Mouse (Mus musculus): Measurements from ENCODE around the gene Myh7. TPM values are rescaled to one million over a fixed set of nuclear protein-coding genes. Genes with fewer than 3 reads are reported as not detected.
"Not testable (repeated sequence)": the region's sequence is repeated elsewhere in the genome, so short reads cannot be mapped to it uniquely, and the experiment has no call there.

Gene Myh7
- total RNA-seq, 2 experiments from 2014 or later = 20.1 to 22.2 TPM

DNA sequence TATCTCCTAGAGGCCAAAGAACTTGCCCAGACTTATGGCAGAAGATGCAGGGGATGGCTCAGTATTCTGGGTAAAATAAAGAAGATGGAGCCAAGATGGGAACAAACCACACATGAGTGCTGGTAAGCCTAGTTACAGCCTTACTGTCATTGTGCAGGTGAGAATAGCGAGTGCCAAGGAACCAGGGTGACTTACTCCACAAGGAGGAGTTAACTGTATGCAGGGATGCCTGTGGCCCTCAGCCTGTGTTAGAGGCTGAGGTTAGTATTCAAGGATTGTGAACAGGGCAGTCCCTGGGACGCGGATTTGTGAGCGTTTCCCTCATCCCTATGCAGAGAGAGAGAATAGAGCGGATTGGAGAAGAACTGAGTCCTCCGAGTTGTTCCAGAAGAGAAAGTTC lies 42.8 kb downstream of the Myh7 start:
- intact Hi-C loops (cut with DNase I) = no loop called here
- no peak for DNase-seq (ENCODE audit: low spot score in 2 of 2)

DNA sequence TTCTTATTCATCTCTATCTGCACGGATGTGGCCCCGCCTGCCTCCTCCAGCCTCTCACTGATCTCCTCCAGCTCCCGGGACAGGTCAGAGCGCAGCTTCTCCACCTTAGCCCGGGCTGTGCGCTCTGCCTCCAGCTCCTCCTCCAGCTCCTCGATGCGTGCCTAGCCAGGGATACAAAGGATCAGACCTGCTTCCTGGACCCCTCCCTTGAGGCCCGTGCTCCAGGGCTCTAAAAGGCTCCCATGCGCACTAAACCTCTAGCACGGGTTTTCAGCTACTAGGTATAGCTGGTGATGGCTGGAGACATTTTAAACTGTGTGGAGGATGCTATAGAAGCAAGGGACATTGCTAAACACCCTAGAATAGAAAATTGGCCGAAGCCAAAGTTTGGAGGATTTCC lies 43.9 kb downstream of the Myh7 start:
- no peak for DNase-seq (ENCODE audit: low spot score in 2 of 2)
- intact Hi-C loops (cut with DNase I) = no loop called here

DNA sequence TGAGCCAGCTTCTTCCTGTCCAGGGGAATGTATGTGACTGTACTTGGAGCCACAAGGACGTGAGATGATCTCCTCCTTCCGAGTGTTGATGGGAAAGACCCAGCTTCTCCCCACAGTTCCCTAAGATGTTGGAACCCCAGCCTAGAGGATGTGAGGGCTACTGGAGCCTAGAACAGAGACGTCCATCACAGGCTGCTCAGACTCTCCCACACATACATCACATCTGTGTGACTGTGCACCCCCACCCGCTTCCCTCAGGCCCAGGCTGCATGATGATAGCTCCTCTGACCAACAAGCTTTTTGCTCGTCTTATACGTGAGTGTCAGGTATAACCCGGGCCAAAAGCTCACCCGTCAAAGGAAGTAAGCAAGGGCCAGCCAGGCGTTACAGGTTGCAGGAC lies 45.6 kb downstream of the Myh7 start:
- intact Hi-C loops (cut with DNase I) = loop anchor here (1.0 kb wide), 1 partner anchor 26 kb away; no protein-coding TSS in a partner anchor
- no peak for DNase-seq (ENCODE audit: low spot score in 2 of 2)

DNA sequence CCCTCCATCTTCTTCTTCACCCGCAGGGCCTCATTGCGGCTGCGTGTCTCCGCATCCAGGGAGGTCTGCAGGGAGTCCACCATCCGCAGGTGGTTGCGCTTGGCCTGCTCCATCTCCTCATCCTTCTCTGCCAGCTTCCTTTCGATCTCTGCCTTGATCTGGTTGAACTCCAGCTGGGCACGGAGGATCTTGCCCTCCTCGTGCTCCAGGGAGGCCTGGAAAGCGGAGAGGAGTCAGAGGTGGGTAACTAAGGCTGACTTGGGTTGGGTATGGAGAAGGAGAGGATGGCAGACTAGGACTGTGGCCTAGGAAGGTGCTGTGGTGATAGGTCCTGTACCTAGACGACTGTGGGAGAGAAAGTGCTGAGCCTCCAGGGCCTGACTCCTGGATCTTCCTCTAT lies 47.4 kb downstream of the Myh7 start:
- intact Hi-C loops (cut with DNase I); DNase-seq (ENCODE audit: low spot score in 2 of 2): not testable (repeated sequence)

DNA sequence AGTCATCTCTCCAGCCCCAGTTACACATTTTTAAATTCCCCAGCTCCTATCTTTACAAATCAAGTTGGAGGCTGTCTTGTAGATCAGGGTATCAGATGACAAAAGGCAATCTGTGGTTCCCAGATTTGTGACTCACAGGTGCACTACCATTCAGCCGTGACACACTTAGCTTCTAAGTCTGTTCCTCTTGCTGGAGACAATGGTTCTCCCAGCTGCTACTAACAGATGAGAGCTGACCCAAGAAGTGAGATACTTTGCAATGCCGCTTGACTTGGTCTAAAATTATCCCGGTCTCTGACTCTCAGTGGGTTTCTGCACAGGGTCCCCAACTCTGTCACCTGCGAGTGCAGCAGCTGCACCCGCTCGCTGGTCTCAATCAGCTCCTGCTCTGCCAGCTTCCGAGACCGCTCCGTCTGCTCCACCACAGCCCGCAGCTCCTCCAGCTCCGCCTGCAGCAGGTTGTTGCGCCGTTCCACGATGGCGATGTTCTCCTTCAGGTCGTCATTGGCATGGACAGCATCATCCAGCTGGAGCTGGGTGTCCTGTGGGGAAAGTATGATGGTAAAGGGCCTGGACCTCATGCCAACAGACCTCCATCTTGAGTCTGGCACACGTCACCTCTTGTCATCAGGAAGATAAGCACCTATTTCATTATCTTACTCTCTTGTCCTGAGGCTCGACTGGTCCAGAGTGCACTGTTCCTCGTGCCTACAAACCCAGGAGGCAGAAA lies 48.3 kb downstream of the Myh7 start:
- no peak for DNase-seq (ENCODE audit: low spot score in 2 of 2)
- intact Hi-C loops (cut with DNase I) = no loop called here

DNA sequence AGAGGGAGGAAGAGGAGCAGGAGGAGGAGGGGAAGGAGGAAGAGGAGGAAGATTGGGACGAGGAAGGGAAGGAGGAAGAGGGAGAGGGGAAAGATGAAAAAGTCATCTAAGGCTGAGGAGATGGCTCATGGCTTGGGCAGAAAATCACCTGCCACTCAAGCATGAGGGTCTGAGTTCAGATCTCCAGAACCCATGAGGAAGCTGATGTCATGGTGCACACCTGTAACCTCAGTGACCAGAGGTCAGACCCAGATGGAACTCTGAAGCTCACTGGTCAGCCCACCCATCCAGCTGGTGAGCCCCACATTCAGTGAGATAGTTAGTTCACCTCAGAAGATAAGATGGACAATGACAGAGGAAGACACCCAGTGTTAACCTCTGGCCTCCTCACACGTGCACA lies 49.5 kb downstream of the Myh7 start:
- intact Hi-C loops (cut with DNase I) = no loop called here
- DNase-seq (ENCODE audit: low spot score in 2 of 2) = no peak

DNA sequence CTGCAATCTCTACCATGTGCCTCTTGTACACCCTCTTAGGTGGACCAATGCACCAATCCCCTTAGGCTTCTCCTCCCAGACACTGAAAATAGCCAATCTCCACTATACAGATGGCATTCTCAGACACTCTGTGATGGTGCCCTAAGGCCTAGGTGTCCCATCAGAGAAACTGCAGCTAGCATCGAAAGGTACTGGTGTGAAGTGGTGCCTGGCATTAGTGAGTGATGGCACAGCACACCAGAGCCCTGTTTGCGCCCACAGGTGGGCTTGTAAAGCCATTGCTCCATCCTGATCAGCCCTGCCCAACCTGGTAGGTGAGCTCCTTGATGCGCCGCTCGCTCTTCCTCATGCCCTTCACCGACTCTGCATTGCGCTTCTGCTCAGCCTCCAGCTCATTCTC lies 50.5 kb downstream of the Myh7 start:
- intact Hi-C loops (cut with DNase I) = no loop called here
- DNase-seq (ENCODE audit: low spot score in 2 of 2) = no peak

DNA sequence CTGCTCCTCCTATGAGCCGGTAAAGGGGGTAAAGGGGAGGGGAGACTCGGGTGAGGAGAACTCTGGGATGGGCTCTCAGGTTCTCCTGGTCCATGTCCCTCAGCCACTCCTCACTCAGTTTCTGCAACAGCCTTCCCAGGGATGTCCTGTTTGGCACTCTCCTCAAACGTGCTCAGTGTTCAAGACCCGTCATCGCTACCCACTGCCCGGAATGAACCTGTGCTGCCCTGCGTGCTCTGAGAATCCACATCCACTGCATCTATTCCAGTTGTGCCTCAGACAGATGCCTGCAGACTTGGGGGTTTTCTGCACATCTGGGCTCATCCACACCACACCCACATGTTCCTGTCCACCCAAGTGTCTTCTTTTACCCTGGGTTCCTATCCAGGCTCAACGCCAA lies 51.9 kb downstream of the Myh7 start:
- intact Hi-C loops (cut with DNase I) = no loop called here
- no peak for DNase-seq (ENCODE audit: low spot score in 2 of 2)

DNA sequence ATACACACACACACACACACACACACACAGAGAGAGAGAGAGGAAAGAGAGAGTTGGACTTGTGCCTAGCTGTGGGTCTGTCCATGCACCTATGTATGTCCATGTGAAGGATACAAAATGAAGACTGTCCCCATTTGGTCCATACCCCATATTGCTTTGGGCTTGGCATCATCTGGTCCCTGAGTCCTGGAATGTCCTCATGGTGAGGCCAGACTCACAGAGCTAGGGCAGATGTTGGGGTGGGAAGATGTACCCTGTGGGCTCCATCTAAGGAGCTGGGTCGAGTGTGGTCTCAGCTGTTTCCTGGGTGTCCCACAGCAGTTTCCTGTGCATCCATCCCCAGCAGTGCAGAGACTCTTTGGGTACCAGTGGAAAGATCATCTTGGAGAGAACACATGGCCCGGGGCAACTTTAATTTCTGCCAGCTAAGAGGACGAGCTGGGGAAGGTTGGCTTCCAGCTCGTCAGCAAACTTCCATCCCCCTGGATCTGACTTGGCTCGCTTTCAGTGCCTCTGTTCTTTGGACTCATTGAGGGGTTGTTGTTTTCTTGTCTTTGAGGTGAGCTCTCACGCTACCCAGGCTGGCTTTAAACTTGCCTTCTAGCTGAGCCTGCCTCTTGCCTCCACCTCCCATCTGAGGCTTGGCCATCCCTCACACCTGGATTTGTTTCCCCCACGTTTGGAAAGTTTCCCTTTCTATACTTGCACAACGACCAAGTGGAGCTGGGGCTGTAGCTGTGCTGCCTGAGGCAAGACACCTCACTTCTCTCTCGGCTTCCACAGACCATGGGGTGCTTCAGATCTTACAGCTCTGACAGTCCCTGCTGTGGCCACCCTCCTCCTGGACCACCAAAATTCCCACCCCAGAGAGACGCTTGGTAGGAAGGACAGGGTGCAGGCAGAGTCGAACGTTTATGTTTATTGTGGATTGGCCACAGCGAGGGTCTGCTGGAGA lies 53.1 kb downstream of the Myh7 start:
- intact Hi-C loops (cut with DNase I) = no loop called here
- no peak for DNase-seq (ENCODE audit: low spot score in 2 of 2)

DNA sequence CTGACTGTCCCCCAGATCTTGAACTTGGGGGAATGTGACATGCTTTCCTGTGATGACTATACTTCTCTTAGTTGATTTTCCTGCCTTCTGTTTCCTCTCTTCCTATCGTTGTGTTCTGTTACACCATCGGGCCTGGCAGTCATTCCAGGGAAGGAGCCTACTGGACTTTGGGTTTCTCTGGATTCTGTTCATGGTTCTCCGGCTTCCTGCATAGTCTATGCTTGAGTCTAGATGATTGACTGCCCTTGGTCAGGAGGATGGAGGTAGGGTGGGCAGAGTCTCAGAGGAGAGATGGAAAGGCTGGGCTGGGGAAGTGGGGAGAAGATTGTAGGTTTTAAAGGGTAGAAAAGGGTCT lies 54.3 kb downstream of the Myh7 start:
- intact Hi-C loops (cut with DNase I) = no loop called here
- no peak for DNase-seq (ENCODE audit: low spot score in 2 of 2)

DNA sequence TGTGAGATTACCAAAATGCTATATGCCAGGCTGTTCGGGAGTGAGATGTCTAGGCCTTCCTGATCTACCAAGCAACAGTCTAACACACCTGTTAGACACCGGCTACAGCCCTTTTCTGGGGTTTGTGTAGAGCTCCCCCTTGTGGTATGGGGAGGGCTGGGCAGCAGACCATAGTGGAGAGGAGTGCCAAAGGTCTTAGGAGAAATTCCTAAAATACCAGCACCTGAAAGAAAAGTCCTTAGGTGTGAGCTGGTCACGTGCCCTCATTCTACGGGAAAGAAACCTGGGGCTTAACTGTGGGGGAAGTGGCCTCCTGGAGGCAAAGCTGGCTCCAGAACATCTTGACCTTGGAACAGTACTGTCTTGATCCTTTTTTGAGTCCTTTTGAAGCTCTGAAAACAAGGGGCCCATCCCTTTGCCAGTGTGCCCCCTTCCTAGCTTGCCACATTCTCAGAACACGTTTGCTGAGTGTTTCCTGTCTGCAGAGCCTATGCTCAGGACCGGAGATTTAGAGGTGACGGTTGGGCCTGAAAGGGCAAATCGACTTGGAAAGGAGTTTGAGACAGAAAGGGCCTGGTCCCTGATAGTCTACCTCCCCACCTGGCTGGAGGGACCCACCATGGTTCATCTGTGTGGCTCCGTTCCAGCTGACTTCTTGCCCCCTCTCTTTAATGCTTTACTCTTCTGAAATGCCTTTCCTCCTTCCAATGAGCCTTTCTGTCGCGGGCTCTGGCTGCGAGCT lies 54.8 kb downstream of the Myh7 start:
- intact Hi-C loops (cut with DNase I) = loop anchor here (2.0 kb wide), 1 partner anchor 39 kb away; no protein-coding TSS in a partner anchor

DNA sequence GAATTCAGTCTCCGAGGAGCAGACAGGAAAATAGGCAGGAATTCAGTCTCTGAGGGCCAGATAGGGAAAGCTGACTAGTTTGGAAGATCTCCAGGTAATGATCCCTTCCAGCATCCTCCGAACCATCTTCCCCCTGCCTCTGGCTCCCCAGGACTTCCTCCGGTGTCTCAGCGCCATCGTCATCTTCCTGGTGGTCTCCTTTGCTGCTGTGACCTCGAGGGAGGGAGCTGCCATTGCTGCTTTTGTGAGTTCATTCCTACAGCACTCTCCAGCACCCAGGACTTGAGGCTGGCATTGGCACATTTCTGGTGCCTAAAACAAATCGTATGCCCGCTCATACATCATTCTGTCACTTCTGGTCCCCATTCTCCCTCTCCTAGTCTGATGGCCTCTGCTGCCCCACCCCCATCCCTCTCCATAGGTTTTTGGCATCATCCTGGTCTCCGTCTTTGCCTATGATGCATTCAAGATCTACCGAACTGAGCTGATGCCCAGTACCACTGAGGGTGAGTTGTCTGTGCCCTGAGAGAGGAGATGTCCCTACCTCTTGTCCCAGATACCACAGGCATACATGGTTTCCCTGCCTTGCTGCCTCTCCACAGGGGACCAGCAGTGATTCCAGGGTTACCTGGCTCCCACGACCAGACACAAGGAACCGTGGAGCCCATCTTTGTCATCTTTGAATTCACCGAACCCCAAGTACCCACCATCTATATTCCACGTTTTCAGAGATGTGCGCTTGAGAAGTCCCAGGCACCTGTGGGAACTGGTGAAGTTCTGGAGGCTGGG lies 55.8 kb downstream of the Myh7 start:
- intact Hi-C loops (cut with DNase I) = loop anchor here (2.0 kb wide), 1 partner anchor 38 kb away; no protein-coding TSS in a partner anchor
- DNase-seq (ENCODE audit: low spot score in 2 of 2) = no peak

More for the DNA sequence above, 54.8 kb downstream of the Myh7 start:
- peak; percentile 32 to 54 for DNase-seq (ENCODE audit: low spot score in 2 of 2)

DNA sequence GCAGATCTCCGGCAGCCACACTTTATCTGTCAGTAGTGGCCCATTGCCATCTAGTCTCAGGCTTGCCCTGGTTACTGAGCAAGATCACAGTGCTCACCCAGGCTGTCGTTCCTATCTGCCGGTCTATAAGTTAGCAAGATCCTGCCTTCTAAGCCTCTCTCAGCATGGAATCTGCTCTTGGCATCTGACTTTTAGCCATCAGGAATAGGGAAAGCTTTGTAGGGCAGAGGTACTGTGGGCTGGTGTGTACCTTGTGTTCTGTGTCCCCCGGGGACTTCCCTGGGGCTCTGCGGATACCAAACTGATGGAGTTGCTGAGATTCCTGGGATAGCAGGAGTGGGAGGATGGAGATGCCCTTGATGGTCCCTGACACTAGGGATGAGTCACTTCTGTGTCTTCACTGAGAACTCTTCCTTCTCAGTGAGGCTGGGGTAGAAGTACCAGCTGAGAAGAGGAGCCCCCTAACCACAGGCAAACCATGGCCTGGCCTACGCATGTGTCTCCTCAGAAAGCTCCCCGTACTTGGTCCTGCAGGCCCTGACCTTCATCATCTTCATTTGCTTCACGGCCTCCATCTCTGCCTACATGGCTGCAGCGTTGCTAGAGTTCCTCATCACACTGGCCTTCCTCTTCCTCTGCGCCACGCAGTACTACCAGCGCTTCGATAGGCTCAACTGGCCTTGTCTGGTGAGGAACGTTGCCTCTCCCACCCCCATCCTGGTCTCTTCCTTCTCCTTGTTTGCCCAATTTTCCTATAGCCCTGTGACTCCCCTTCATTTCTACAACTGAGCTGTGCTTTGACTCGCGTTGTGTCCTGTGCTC lies 56.9 kb downstream of the Myh7 start:
- DNase-seq (ENCODE audit: low spot score in 2 of 2) = no peak
- intact Hi-C loops (cut with DNase I) = loop anchor here (2.0 kb wide), 1 partner anchor 37 kb away; no protein-coding TSS in a partner anchor

DNA sequence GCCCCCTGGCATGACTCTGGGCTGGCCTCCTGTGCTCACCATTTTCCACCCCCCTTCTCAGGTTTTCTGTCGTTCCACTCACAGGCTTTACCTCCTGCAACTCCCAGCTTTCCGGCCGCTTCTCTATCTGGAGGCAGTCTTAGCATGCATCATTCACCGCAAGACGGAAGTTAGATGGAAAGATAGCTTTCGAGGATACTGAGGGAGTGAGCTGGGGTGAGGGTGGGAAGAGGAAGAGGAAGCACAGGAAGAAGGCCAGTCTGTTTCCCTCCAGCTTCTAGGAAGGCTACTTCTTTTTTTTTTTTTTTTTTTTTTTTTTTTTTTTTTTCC lies 57.6 kb downstream of the Myh7 start:
- intact Hi-C loops (cut with DNase I) = no loop called here
- DNase-seq (ENCODE audit: low spot score in 2 of 2) = no peak

DNA sequence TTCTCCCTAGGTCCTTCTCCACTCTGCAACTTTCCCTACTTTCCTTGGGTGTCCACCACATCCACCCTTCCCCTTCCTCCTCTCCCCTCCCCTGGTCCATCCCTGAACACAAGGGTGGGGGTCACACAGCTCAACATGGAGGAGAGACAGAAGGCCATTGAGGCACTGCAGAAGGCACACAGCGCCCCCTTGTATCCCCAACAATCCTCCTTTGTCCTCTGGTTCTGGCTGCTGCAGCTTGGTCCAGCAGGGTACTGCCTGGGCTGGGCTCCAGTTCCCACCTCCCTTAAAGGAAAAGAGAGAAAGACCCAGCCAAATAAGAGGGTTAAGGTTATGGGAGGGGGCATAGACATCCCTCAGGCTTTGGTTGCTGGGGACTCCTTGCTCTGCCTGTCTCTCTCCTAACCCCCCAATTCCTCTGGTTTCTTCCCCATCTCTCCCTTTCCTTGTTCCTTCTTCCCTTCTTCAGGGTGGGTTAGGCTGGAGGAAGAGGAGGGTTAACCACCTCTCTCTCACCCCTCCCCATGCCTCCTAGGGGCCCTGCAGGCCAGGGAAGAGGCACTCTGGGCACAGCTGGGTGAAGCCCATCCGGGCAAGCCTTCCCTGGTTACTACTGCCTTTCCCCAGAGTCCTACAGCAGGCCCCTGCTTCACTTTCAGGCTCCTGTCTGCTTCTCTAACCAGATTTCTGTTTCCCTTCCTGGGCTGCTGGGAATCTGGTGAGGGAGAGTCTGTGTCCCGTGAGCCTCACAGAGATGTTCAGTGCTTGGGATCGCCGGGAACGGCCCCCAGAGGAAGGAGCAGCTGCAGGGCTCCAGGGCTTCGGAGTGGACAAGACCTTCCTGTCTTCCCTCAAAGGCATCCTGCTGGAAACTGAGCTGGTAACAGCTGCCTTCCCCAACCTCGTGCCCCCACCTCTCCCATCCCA lies 58.3 kb downstream of the Myh7 start, which contains the start of gene Cmtm5:
TSS of gene Cmtm5 (plus strand) at position 358 of the 927 bp plus-strand sequence.
- intact Hi-C loops (cut with DNase I) = no loop called here
- peak; percentile 41 to 53 for DNase-seq (ENCODE audit: low spot score in 2 of 2)

DNA sequence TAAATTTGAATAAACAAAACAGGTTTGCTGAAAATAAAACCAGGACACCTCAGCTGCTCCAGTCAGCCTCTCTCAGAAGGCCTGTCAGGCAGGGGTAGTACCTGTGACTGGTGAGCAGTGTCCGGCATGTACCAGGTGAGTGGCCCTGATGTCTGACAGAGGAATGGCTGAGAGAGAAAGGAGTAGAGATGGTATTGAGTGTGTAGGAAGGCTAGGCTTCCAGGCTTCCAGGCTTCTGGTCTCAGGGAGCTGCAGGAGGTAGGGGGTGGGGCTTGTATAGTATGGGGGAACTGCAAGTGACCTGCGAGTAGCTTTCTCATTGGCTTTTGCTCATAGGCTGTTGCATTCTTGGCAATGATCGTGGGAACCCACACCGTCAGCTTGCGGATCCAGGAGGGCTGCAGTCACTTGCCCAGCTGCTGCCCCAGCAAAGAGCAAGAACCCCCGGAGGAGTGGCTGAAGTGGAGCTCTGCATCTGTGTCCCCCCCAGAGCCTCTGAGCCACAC lies 61.7 kb downstream of the Myh7 start, which contains the start of gene Il25:
TSS of gene Il25 (plus strand) at position 51 of the 506 bp plus-strand sequence.
- DNase-seq (ENCODE audit: low spot score in 2 of 2) = no peak
- intact Hi-C loops (cut with DNase I) = no loop called here

DNA sequence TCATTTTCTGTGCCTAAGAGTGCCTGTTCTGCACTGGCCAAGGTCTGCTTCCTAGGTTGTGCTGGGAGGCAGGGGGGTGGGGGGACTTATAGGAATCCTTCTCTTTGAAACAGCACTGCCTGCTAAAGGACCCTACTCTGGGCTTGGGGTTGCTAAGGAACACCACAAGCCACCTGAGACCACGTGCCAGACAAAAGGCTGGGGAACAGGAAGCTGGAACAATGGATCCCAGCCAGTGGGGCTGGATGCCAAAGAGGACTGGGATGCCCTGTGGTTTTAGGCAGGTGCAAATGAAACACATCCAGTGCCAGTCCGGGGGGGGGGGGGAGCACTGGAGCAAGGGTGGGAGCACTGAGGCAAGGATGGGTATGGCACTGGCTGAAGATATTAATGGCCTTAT lies 64.0 kb downstream of the Myh7 start:
- intact Hi-C loops (cut with DNase I) = no loop called here
- no peak for DNase-seq (ENCODE audit: low spot score in 2 of 2)
